Mouse (Mus musculus) heart, adult 9 months (tissue): ENCODE measurements at regions not wholly inside any gene's neighbourhood (a gene's known extent, or its start where the extent isn't known, plus 50 kb on each side); places are given as distances from the start of the nearest gene placed in this dataset.

ENCODE experiments used
- DNase-seq, 2 experiments: peaks; one replicate each; pipeline ENCODE4 v3.0.0; 2022; ENCODE audit warnings: low spot score in 2 of 2

- no peak for DNase-seq
These were observed 318.1 kb downstream of the Grb14 start for GRCm38 (mm10) chr2:64706646-64707177.

DNA sequence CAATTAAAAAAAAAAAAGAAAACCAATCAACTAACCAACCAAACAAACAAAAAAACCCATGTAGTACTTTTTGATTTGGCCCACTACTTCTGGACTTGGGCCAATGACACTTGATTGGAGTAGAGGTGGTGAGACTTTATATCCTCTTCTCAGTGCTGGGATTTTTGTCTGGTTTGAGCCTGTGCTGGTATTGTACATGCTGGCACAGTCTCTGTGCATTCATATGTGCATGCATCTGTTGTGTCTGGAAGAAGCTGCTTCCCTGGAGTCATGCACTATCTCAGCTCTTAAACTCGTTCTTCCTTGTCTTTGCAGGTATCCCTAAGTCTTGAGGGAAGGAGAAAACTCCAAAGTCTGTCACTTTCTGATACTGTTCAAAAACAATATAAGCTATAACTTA is 328.8 kb downstream of the Grb14 start:
- DNase-seq, result no peak

GRCm38 (mm10) chr2:64691444-64691843 is 333.3 kb downstream of the Grb14 start:
- DNase-seq, result no peak

DNA sequence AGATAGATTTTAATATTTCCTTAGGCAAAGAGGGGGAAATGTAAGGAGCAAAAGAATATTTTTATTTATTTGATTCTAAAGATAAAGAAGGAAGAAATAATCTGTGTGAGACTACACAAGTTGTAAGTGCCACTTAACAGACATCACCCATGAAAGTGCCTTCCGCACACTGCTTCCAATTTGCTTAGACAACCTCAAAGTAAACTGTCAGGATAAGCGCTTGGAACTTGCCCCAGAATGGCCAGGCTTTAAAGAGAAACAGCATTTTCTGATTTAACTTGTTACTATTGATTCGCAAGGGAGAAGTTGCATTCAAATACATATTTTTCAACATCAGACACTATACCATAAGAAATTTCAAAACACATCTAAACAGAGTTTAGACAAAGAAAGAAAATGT is 333.8 kb downstream of the Grb14 start:
- DNase-seq, result no peak

DNA sequence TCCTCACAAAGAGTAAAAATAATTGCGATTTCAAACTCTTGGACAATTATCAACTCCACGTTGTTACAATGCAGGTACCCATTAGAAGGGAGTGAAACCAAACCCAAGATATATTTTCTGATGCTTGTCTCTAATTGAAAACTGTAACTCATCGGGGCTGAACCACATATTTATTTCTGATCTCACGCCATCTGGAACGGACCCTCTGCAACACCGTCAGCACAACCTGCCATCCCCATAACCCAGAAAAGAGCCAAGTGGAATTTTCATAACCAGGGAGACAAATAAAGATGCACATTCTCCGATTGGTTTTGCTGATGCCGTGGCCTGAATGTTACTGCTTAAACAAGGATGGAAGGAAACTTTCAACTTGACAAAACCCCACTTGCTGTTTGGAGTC is 338.0 kb downstream of the Grb14 start:
- no peak for DNase-seq

- no peak for DNase-seq
These were observed 375.2 kb downstream of the Grb14 start for GRCm38 (mm10) chr2:64649614-64650013.

DNA sequence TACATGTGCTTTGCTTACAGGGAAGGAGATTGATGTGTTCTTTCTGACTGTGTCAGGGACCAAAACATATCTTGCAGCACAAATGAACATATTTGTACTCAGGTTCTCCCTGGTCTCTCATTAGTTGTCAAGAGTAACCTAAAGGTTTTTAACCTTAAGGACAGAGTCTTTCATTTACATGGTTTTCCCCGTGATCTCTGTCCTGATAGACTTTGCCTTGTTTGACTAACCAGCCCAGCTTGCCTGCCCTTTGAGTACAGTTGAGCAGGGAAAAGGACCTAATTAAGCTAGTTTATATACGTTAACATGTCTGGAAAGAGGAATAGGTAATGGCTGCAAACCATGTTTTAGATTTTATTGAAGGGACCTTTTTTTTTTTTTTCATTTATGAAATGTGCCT is 407.9 kb downstream of the Grb14 start:
- no peak for DNase-seq

- DNase-seq, result no peak
These were observed 417.9 kb downstream of the Grb14 start for GRCm38 (mm10) chr2:64606864-64607263.

- DNase-seq, result no peak
These were observed 442.5 kb downstream of the Grb14 start for GRCm38 (mm10) chr2:64582258-64582657.

GRCm38 (mm10) chr2:64536032-64536431 is 438.2 kb upstream of the Fign start:
- DNase-seq, result no peak

- DNase-seq, result no peak
These were observed 437.6 kb upstream of the Fign start for GRCm38 (mm10) chr2:64535351-64535851.

DNA sequence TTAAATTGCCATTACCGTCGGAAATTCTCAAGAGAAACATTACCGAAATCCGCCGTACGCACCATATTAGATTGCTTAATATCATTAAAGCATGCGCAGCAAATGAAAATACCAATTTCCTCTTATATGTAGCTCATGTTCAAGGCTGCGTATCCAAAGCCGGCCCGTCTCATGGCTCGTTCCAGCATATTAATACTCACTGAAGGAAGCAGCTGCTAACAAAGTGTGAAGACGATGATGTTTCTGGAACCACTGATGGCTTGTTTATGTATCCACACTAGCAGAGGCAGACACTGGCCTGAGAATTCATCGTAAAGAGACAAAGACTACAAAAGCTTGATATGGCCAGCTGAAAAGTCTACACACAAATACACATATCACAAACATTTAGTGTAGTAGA is 437.0 kb upstream of the Fign start:
- no peak for DNase-seq

DNA sequence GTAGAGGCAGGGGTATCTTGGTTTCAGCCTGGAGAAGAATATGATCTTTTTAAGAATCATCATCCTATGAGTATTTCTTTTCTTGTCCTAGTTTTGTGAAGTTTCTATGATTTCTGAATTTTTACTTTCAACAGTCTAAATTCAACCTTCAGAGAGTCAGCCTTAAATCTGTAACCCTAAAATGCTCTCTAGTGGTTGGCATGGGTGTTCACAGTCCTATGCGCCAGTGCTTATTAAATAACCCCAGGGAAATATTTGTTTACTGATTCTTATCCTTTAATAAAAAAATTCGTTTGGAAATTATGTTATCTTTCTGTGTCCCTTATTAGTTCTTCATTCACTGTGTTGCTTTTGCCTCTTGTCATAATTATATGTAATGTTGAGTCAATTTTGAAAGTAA is 436.5 kb upstream of the Fign start:
- no peak for DNase-seq

GRCm38 (mm10) chr2:64522722-64523121 is 424.9 kb upstream of the Fign start:
- no peak for DNase-seq

- DNase-seq, result no peak
These were observed 424.4 kb upstream of the Fign start for GRCm38 (mm10) chr2:64522233-64522632.

- no peak for DNase-seq
These were observed 397.9 kb upstream of the Fign start for GRCm38 (mm10) chr2:64495725-64496124.

DNA sequence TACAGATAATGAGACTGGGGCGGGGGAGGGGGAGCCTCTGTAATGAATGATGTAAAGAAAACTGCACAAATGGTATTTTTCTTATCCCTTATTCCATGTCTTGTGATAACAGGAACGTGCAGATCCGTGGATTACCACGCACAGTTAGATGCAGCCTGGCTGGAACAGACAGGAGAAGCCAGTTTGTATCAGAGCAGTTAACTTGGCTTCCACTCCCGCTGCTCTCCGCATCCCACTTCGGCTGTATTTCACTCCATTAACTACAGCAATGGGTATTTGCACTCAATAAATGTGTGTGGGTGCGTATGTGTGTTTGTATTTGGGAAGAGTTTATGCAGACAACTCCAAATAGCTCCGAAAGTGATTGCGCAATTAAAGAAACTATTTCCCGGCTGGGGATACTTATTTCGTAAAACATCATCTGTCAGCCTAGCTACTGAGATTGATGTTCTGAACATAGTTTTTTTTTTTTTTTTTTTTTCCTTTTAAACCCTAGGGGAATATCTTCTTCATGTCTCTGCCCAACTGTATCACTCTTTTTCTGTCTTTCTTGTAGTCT is 368.7 kb upstream of the Fign start:
- no peak for DNase-seq

DNA sequence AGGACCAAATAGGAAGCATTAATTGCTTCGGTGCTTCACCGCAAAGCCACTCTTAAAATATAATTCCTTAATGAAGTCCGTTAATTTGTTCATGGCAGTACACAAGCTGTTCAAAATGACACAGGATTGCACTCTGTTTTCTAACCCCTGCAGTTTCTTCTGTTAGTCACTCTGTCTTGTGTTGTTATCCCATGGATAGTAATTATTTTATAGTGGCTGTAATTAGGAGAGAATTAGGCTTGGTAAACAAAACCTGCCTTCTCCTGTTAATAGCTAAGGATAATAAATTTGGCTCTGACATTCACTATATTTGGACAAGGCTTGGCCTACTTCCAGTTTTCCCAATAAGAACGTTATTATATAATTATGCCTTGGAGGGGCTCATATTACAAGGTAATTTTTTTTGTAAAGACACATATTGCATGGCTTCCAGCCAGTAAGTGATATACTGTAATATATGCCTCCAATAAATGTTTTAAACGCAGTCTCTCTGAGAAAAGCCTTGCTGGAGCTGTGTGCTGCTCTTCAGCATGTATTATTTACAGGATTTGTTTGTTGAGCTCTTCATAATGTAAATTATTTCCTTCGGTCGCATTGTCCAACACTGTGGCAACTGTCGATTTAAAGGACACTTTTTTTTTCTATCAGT is 364.8 kb upstream of the Fign start:
- DNase-seq, result no peak

- no peak for DNase-seq
These were observed 364.2 kb upstream of the Fign start for GRCm38 (mm10) chr2:64462041-64462440.

DNA sequence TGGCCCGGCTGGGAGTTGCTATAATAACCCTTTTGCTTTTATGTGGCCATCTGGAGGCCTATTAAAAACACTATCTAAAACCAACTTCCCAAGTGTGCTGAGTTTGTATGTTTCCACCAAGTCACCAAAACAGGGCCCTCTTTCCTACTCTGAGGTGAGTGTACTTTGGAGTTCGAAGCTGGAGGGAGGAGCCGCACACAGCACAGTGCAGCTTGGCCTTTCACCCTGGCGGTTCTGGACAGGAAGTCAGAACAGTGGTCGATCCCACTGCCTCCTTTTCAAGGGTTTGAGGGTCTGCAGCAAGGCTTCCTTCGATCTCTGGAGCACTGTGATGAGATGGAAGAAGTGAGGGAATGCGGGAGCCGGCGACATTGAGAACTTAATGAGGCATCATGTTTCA is 363.8 kb upstream of the Fign start:
- DNase-seq, result no peak

- DNase-seq, result peak in 1 of 2 experiments; percentile 3
These were observed 360.3 kb upstream of the Fign start for GRCm38 (mm10) chr2:64458171-64458570.

DNA sequence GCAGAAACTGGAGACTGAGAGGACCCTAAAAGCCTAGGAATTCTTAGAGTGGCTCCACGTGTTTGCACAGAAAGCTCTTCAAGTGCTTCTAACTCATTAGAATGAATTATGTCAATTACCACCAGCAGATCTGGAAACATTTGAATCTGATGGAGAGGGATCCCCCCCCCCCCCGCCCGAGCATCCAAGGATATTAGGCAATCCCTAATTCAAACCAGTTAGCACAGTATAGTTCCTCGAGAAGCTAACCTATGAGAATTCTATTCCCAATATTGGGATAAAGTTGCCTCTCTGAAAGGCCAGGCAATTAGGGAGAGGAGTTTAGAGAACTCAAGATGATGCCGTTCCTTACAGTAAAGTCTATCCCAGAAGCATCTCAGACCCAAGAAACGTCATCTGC is 354.9 kb upstream of the Fign start:
- DNase-seq, result no peak

GRCm38 (mm10) chr2:64451614-64452317 is 353.9 kb upstream of the Fign start:
- no peak for DNase-seq
